Comparison of ENCODE assay signal across 18 mouse cellular contexts in the genomic region with DNA sequence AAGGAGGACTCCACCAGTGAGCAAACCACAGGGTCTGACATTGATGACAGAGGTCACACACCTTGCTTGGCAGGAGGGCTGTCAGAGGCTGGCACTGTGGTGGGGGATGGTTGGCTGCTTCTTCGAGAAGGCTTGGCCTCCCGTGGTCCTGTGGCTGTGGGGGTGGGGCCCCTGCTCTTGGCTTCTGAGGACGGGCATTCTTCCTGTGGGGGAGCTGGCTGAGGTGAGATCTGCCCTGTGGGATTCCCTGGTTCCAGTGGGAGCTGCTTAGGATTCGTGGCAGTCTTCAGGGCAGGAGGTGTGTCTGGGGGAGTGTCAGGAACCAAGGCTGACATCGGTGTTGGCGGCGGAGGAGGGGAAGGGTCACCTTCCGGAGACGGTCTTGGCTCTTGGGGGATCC. TPM values are rescaled to one million over a fixed set of nuclear protein-coding genes. Genes with fewer than 3 reads are reported as not detected.
DNase-seq lines count a peak whose midpoint lies in the region; ATAC-seq and TF ChIP-seq lines count a peak whose summit lies in the region.
"Had no signal": no experiment of that assay in that cellular context is flagged by ENCODE, and none has a peak within 500 bp of the region (broad histone marks: within the 10 kb centered on the region; RNA-seq: fewer than 3 reads in every experiment).

No protein-coding gene starts in this region.

- H3K27ac ChIP-seq in heart, embryonic 12.5 days (ENCODE audit: poor library complexity, severe bottlenecking) = peak overlapping the region; percentile 58
- H3K27ac ChIP-seq in midbrain, postnatal 0 days (ENCODE audit: low read depth, low read length) = no peak overlapping the region
- H3K27ac ChIP-seq in midbrain, embryonic 13.5 days = no peak overlapping the region
- H3K27ac ChIP-seq: hindbrain, embryonic 13.5 days; liver, embryonic 15.5 days; midbrain, embryonic 12.5 days had no signal

- no peak overlapping the region for H3K4me3 ChIP-seq in heart, embryonic 12.5 days
- H3K4me3 ChIP-seq in midbrain, postnatal 0 days (ENCODE audit: low read depth, low read length) = no peak overlapping the region
- no peak overlapping the region for H3K4me3 ChIP-seq in midbrain, embryonic 13.5 days (replicated peaks)
- H3K4me3 ChIP-seq: hindbrain, embryonic 13.5 days; liver, embryonic 15.5 days; midbrain, embryonic 12.5 days had no signal

- H3K4me2 ChIP-seq in heart, embryonic 12.5 days = no peak overlapping the region
- H3K4me2 ChIP-seq in midbrain, postnatal 0 days (ENCODE audit: low read depth, low read length, poor library complexity, severe bottlenecking) = no peak overlapping the region
- no peak overlapping the region for H3K4me2 ChIP-seq in midbrain, embryonic 13.5 days (replicated peaks)
- H3K4me2 ChIP-seq: hindbrain, embryonic 13.5 days; liver, embryonic 15.5 days; midbrain, embryonic 12.5 days had no signal

- ATAC-seq in cerebellum, adult (ENCODE audit: insufficient number of reproducible peaks, low FRiP score, low TSS enrichment) = 0 out of 2 replicates have a peak, but pooled peaks have one; percentile 37
- ATAC-seq in heart, embryonic 12.5 days (ENCODE audit: insufficient number of reproducible peaks, low FRiP score) = no peak
- ATAC-seq in midbrain, postnatal 0 days (ENCODE audit: low FRiP score) = no peak
- no peak for ATAC-seq in midbrain, embryonic 13.5 days
- ATAC-seq: forebrain, embryonic 16.5 days had no signal

- no peak for TF ChIP-seq CTCF in midbrain, postnatal 0 days (IDR thresholded peaks at IDR 0.05)

- H3K9me3 ChIP-seq in heart, embryonic 12.5 days (replicated peaks) = no peaks in the 10 kb centered on the region
- H3K9me3 ChIP-seq in midbrain, postnatal 0 days (ENCODE audit: low read length) = no peaks in the 10 kb centered on the region
- H3K9me3 ChIP-seq in midbrain, embryonic 13.5 days = no peaks in the 10 kb centered on the region
- H3K9me3 ChIP-seq: hindbrain, embryonic 13.5 days; liver, embryonic 15.5 days; midbrain, embryonic 12.5 days had no signal

- H3K27me3 ChIP-seq in heart, embryonic 12.5 days (replicated peaks) = no peaks in the 10 kb centered on the region
- no peaks in the 10 kb centered on the region for H3K27me3 ChIP-seq in midbrain, postnatal 0 days (ENCODE audit: insufficient read depth, low read length)
- no peaks in the 10 kb centered on the region for H3K27me3 ChIP-seq in midbrain, embryonic 13.5 days
- H3K27me3 ChIP-seq: hindbrain, embryonic 13.5 days; liver, embryonic 15.5 days; midbrain, embryonic 12.5 days had no signal

- H3K9ac ChIP-seq in heart, embryonic 12.5 days = peak overlapping the region; percentile 50
- H3K9ac ChIP-seq in midbrain, postnatal 0 days (replicated peaks; ENCODE audit: low read length, poor library complexity, severe bottlenecking) = 0 out of 2 replicates have a peak overlapping the region, but pooled peaks have one; percentile 13
- no peak overlapping the region for H3K9ac ChIP-seq in midbrain, embryonic 13.5 days (replicated peaks)
- H3K9ac ChIP-seq: hindbrain, embryonic 13.5 days; liver, embryonic 15.5 days; midbrain, embryonic 12.5 days had no signal

- 30% methylated on average over 9 of the region's 9 CpGs for whole genome bisulfite sequencing in heart, embryonic 12.5 days
- WGBS in midbrain, postnatal 0 days = 52% methylated on average over 9 of the region's 9 CpGs
- 57% methylated on average over 9 of the region's 9 CpGs for WGBS in midbrain, embryonic 13.5 days

- H3K4me1 ChIP-seq in heart, embryonic 12.5 days (replicated peaks) = peaks cover 55% of the 10 kb centered on the region
- H3K4me1 ChIP-seq in midbrain, postnatal 0 days (ENCODE audit: insufficient read depth, low read length) = 0 out of 2 replicates have a peak, but pooled peaks cover 5% of the 10 kb centered on the region
- H3K4me1 ChIP-seq in midbrain, embryonic 13.5 days (replicated peaks) = peaks cover 12% of the 10 kb centered on the region; the same call in 1 of the 2 replicates
- H3K4me1 ChIP-seq: liver, embryonic 15.5 days had no signal

- no peak for DNase-seq in cerebellum, postnatal 4 days (ENCODE audit: low spot score in 2 of 2)
- no peak for DNase-seq in heart, adult 9 months (ENCODE audit: low spot score in 2 of 2)
- DNase-seq in midbrain, postnatal 0 days (ENCODE audit: low spot score) = no peak
- no peak for DNase-seq in layer of hippocampus, adult 9-11 months
- DNase-seq in frontal cortex, postnatal 14 days (ENCODE audit: low spot score in 2 of 2) = no peak
- DNase-seq: adrenal gland, adult 8-10 months; embryo, embryonic 11 days; gastrocnemius, postnatal 25 days; kidney, adult 18-20 months; lung, postnatal 36 days; thymus, postnatal 14 days had no signal

- peaks cover 66% of the 10 kb centered on the region for H3K36me3 ChIP-seq in heart, embryonic 12.5 days
- peaks cover 46% of the 10 kb centered on the region for H3K36me3 ChIP-seq in midbrain, postnatal 0 days (ENCODE audit: insufficient read depth, low read length)
- peaks cover 62% of the 10 kb centered on the region for H3K36me3 ChIP-seq in midbrain, embryonic 13.5 days

RNA-seq across cellular contexts. Expression of gene Map7d1, which starts 14.2 kb away (rescaled TPM):
- 73.9 and 76.4 TPM in 2 replicates for polyA plus RNA-seq in heart, embryonic 12.5 days (2016; fragmentation: Nextera tagmentation; extraction: Ambion mirVana)
- 106 and 124 TPM in 2 replicates for total RNA-seq in midbrain, postnatal 0 days (2014; rRNA removed)
- polyA plus RNA-seq in midbrain, postnatal 0 days (2015; fragmentation: Nextera tagmentation; extraction: Ambion mirVana) = 56.9 and 61.2 TPM in 2 replicates
- polyA plus RNA-seq in midbrain, embryonic 13.5 days (2015; fragmentation: Nextera tagmentation; extraction: Ambion mirVana) = 64.1 and 89.5 TPM in 2 replicates

RNA-seq across cellular contexts. Expression of gene Trappc3, which starts 20.2 kb away (rescaled TPM):
- polyA plus RNA-seq in heart, embryonic 12.5 days (2016; fragmentation: Nextera tagmentation; extraction: Ambion mirVana) = 68.0 and 68.7 TPM in 2 replicates
- total RNA-seq in midbrain, postnatal 0 days (2014; rRNA removed) = 121 and 122 TPM in 2 replicates
- polyA plus RNA-seq in midbrain, postnatal 0 days (2015; fragmentation: Nextera tagmentation; extraction: Ambion mirVana) = 173 and 186 TPM in 2 replicates
- polyA plus RNA-seq in midbrain, embryonic 13.5 days (2015; fragmentation: Nextera tagmentation; extraction: Ambion mirVana) = 149 and 154 TPM in 2 replicates

RNA-seq across cellular contexts. Expression of gene Thrap3, which starts 39.4 kb away (rescaled TPM):
- 177 and 191 TPM in 2 replicates for polyA plus RNA-seq in heart, embryonic 12.5 days (2016; fragmentation: Nextera tagmentation; extraction: Ambion mirVana)
- 119 and 162 TPM in 2 replicates for total RNA-seq in midbrain, postnatal 0 days (2014; rRNA removed)
- polyA plus RNA-seq in midbrain, postnatal 0 days (2015; fragmentation: Nextera tagmentation; extraction: Ambion mirVana) = 81.6 and 94.8 TPM in 2 replicates
- 174 and 180 TPM in 2 replicates for polyA plus RNA-seq in midbrain, embryonic 13.5 days (2015; fragmentation: Nextera tagmentation; extraction: Ambion mirVana)

RNA-seq across cellular contexts. Expression of gene Col8a2, which starts 44.6 kb away (rescaled TPM):
- 4.7 and 4.9 TPM in 2 replicates for polyA plus RNA-seq in heart, embryonic 12.5 days (2016; fragmentation: Nextera tagmentation; extraction: Ambion mirVana)
- total RNA-seq in midbrain, postnatal 0 days (2014; rRNA removed) = 8.3 and 11.0 TPM in 2 replicates
- 1.3 TPM in 2 replicates for polyA plus RNA-seq in midbrain, postnatal 0 days (2015; fragmentation: Nextera tagmentation; extraction: Ambion mirVana)
- 1.0 and 1.5 TPM in 2 replicates for polyA plus RNA-seq in midbrain, embryonic 13.5 days (2015; fragmentation: Nextera tagmentation; extraction: Ambion mirVana)
